Mouse (Mus musculus) left cerebral cortex, adult 11 months (tissue): ENCODE data around the gene Kif23.
A peak's percentile ranks its signal among the peaks of the same experiment; 100 is the strongest.

Source experiments
- DNase-seq: peaks from one replicate; pipeline ENCODE4 v3.0.0; 2022; ENCODE audit warnings: low spot score

Gene Kif23

GRCm38 (mm10) chr9:61946623-61947401 is at the start of gene Kif23:
Gene Kif23 (minus strand): TSS chr9:61946774.
- DNase-seq = peak; percentile 85

DNA sequence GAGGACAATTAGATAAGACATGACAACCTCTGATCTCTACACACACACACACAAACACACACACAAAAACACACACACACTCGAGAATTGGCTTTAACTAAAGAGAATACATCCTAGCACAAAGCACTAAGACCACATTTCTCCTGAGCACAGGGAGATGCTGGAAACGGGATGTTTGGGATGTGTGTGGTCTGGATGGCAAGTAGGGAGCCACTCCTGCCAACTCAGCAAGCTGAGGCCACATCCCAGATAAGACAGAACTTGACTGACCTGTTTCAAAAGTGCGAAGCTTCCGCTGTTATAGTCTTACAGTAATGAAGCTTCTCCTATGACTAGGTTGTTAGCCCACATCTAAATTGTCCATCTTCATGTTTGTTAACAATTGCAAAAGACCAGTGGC is 44.6 kb upstream of the Kif23 start:
- no peak for DNase-seq

DNA sequence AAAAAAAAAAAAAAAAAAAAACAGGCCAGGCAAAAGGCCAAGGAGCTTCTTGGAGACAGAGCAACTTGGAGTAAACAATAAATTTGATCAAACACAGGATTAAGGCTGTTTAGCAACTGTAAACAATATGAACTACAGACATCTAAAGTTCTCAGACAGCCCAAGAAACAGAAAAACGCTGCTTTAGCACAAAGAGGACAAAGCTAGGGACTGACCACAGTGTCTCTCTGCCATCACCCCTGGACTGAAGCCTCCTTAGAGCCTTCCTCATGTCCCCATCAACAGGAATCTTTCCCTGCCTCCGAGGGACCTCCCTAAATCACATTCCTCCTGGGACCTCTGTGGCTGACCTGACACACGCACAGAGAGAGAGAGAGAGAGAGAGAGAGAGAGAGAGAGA is 44.2 kb upstream of the Kif23 start:
- DNase-seq = no peak

DNA sequence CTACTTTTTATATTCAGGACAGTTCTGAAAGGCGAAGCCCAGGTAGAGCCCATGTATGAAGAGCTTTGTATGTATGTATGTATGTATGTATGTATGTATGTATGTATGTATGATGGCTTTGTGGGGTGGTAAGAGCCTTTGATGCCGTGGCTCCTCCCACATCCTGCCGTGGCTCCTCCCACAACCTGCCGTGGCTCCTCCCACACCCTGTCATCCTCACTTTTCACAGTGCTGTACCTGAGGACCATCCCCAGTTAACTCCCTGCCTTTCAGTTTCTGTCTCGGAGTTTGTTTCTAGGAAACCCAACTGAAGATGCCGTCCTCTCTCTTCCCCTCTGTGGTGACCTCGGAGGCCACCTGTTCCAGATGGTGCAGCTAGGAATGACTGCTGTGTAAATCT is 39.5 kb upstream of the Kif23 start:
- DNase-seq = no peak

- no peak for DNase-seq
These were observed 38.7 kb upstream of the Kif23 start for GRCm38 (mm10) chr9:61985183-61985863.

DNA sequence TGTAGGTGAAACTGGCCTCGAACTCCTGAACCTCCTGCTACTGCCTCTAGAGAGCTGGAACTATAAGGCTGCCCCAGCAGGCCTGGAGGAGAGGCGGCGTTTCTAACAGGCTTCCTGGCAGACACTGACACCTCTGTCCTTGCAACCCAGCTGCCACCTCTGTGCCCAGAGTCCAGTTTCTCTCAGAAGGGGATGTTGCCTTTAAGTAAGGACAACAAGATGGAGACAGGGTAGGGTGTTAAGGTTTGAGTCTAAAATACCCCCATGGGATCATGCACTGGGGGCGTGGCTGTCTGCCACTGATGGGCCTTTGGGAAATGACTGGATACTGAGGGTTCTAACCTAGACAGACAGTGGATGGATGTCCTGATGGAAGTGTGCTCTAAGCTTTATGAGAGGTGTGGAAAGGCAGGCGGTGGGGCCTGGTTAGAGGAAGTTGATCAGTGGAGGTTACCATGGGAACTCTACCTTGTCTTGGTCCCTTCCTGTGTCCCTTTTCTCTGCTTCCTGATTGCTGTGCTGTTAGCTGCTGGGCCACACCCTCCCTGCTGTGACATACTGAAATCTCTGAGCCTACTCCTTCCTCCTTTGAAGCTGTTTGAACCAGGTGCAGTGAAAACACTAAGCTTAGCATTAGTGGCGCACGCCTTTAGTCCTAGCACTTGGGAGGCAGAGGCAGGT is 36.5 kb upstream of the Kif23 start:
- no peak for DNase-seq

DNA sequence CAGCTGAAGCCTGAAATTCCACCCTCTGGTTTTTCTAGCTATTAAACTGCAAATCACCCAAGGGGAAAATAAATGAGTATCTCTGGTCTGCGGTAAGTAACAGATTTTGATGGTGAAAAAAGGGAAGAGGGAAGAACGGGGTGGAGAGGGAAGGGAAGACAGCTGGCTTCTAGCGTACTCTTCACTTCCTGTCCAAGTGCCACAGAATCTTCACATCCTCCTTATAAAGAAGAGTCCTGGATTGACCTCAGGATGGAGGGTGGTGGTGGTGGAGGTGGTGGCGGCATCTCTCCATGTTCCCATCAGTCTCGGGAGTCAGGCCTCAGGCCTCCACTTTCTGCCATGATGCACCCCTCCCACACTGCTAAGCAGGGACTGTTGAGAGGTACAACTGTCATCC is 35.3 kb upstream of the Kif23 start:
- DNase-seq = no peak

DNA sequence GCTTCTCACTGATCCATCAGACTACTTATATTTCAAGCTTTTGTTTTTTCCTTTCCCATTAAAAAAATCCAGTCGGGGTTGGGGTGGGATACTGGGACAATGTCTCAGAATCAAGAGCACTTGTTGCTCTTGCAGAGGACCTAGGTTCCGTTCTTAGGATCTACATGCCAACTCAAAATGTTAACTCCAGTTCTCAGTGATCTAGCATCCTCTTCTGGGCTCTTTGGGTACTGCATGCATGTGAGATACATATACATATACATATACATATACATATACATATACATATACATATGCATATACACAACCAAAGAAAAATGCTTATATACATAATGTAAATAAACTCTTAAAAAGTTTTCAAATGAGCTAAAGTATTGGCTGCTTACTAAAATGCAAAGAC is 33.4 kb upstream of the Kif23 start:
- no peak for DNase-seq

- DNase-seq = no peak
These were observed 30.8 kb upstream of the Kif23 start for GRCm38 (mm10) chr9:61977258-61977945.

GRCm38 (mm10) chr9:61972031-61972430 is 25.5 kb upstream of the Kif23 start:
- no peak for DNase-seq

- no peak for DNase-seq
These were observed 24.5 kb upstream of the Kif23 start for GRCm38 (mm10) chr9:61971045-61971444.

- DNase-seq = no peak
These were observed 20.8 kb upstream of the Kif23 start for GRCm38 (mm10) chr9:61967357-61967756.

DNA sequence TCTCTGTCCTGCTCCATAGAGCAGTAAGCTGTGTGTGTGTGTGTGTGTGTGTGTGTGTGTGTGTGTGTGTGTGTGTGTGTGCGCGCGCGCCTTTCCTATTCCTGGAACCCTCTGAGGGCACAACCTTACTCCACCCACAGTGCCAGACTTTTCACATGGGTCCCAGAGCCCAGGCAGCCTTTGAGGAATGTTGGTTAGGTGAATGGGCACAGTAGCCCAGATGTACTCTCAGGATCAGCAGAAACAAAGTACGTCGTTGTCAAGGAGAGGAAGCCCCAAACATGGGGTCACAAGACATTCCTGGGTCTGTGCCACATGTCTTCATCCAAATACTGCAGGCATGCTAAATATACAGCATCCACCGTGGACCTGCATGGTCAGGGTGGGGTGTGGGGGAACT is 19.4 kb upstream of the Kif23 start:
- DNase-seq = no peak

DNA sequence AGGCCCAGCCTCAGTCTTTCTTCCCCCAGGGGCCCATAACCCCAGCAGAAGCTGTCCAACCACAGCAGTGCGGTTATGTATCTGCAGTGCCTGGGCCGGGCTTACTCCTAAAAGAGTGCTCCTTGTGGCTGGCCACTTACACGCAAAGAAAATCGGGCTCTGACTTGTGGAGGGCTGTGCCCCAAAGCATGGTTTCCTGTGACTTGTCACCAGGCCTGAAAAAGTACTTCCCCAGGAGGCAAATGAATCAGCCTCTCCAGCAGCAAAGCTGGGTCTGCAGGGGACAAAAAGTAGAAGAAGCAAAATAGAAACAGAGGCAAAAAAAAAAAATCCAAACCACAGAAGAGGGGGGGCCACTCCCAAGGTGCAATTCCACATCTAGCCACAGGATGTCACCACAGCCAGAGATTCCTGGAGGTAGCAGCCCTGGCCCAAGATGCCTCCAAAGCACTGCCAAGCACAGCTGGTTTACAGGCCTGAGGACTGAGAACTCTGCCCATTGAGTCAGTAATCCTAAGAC is 18.9 kb upstream of the Kif23 start:
- DNase-seq = peak; percentile 46

DNA sequence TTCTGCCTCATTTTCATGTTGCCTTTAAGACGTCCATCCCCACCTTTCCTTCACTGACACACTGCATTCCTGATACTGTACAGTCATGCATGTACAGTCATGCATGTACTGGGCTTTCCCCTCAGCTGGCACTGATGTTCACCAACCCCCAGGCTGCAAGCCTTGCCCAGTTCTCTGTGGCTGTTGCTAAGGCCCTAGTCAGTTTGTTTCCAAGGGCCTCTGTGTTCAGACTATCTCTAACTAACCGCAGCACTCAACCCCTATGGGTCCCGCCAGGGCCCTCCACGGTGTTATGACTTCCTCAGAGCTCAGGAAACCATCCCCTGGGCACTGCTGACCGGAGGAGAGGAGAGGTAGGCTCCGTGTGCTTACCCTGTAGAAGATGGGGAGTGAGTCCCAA is 16.8 kb upstream of the Kif23 start:
- no peak for DNase-seq

- no peak for DNase-seq
These were observed 14.6 kb upstream of the Kif23 start for GRCm38 (mm10) chr9:61961181-61961580.

DNA sequence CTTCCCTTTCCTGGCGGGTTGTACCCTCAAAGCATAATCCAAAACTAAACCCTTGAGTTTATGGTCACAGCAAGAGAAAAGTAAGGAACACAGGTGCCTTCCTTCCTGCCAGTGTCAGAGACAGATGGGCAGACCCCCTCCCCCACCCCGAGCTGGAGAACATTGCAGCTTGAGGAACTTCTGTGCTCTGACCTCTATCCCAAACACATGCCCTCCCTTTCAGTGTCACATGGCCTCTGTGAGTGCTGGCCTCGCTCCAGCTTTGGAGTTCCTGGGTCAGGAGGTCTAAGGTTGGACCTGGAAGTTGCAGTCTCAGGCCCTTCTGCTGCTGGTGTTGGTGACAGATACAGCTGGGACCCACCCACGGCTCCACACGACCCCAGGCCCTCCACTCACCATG is 14.2 kb upstream of the Kif23 start:
- DNase-seq = no peak

DNA sequence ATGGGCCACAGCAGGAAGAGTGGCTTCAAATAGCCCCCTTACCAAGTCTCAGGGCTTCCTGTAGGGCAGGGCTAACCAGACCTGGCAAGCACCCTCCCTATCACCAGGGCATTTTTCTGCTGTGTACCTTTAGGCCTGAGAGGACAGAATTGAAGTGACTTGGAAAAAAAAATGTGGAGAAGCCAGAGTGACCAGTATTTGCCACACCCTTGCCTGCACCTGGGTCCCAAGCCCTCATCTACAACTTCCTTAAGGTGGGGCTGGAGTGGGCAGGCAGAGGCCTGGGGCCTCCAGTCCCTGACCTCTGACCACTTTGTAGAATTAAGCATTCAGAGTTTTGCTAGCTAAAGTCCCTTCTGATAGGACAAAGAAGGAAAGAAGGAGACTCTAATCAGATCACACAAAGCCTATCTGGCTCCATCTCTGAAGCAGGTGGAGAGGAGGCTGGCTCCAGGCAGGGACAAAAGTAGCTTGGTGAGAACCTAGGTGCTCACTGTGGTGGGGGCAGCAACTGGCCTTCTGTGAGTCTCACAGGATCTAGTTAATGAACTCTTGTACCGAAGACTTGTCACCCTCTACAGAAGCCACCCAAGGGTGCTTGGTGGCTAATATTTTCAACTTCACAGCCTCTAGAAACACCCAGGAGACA is 13.5 kb upstream of the Kif23 start:
- no peak for DNase-seq

DNA sequence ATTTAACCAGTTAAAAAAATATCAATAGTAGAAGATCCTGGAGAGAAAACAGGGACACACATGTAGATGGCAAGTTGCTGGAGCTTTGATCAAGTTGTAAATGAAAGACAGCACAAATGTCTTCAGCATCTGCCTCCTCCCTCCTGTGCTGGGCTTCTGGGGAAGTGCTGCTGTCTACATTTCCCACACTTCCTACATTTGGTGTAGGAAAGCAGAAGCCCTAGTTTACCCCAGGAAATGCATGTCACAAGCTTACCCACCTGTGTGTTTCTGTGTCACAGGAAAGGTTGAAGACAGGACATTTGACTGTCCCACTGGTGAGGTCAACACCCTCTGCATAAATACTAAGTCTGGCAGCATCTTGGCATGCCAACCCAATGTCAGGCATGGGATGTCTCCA is 8.1 kb upstream of the Kif23 start:
- DNase-seq = no peak

DNA sequence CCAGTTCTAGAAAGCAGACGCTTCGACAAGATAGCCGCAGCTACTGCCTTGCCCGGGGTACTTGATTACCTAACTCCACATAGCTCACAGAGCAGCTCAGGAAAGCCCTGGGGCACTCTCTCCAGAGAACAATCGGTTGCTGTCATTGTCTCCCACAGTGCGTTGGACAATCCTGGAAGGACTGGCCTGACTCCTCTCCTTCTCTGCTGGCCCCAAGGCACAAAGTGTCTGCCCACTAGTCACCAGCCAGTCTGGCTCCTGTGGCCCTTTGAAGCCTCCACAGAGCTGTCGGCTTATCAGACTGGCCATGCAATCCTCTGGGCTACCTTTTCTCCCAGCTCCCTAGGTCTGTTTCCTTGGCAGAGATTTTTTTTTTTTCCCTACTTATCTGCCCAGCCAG is 5.7 kb upstream of the Kif23 start:
- DNase-seq = no peak

DNA sequence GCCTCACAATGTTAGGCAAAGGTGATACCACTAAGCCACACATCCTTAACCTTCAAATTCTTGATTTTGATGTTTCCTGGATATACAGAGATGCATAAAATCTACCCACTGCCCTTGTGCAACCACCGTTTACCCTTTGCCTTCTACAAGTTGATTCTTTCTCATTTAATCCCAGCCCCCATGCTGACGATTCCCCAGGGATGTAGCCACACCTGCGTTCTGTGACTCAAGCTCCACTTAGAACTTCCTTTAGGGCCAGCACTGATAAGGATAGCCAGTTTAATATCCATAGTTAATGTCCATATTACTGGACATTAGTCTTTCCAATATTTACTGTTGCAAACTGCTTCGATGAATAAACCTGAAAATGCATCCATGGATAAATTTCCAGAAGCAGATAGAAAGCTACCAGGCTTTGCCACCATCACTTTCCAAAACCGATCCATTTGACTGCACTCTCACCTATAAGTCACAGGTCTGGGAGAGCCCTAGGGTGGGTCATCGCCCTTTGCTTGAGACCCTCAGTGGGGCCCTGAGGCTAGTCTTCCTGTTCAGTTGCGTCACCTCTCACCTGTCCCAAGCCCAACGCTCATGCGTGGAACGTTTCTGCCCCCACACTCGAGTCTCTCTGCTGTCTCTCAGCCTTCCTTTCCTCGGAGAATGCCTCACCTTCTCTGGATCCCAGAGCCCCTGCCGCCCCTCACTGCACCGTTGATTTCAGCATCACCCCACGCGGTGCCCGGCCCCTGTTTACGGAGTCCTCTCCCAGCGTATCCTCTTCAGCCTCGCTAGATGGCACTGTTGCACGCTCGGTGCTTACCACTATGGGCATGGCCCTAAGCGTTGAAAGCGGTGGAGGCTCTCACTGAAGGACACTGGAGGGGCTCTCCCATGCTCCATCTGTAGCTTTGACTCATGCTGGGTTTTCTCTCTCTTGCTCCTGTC is 1.1 kb upstream of the Kif23 start:
- peak; percentile 34 for DNase-seq
